Mouse (Mus musculus): Measurements from ENCODE around the gene Gnb1l.
"Not testable (repeated sequence)": the region's sequence is repeated elsewhere in the genome, so short reads cannot be mapped to it uniquely, and the experiment has no call there.

Gnb1l gene

DNA sequence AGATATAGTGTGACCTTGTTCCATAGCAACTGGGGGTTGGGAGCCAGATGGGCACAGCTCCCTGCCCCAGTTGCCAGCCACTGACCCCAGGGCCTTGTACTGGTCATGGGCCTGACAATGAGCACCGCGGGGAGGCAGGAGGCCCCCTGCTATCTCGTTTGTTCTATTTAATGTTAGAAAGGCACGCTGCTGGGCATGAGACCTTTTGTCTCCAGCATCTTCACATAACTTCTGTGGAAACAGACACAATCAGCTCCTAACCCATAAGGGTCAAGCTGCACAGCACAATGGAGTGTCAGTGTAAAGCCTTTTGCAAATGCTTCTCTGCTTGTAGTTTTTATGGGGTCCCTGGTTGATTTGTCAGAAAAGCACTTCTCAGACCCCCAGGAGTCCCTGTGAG is 14.1 kb upstream of the Gnb1l start:
- DNase-seq, result no peak

DNA sequence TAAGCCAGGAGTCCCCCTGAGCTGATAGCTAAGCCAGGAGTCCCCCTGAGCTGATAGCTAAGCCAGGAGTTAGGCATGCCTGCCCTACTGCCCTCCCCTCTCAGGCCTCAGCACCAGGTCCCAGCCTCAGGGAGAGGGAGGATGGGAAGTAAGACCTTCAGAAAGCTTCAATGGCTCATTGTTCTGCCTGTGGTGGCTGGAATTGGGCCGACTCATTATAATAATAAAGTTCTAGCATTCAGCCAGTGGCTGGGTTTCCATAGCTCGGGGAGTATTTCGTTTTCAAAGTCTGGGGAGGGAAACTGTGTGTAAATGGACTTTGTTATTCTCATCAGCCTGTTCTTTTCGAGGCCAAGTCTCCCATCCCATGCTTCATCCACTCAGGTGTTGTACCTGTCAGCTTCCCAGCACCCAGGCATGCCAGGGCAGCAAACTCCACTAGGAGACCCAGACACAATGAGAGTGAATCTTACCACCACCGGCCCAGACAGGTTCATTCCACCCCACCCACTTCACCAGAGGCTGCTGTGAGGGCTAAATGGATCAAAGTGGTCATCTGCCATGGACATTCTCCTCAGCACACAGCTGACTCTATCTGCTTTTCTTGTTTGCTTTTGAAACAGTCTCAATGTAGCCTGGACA is 13.6 kb upstream of the Gnb1l start:
- DNase-seq, result no peak

DNA sequence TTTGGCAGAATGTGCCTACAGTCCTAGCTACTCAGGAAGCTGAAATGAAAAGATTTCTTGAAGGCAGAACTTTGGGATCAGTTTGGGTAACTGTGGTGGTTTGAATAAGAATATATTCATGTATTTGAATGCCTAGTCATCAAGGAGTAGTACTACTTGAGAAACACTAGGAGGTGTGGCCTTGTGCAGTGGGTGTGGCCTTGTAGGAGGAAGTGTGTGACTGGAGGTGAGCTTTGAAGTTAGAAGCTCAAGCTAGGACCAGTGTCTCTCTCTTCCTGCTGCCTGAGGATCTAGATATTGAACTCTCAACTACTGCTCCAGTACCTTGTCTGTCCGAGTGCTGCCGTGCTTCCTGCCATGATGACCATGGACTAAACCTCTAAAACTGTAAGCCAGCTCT is 12.4 kb upstream of the Gnb1l start:
- no peak for DNase-seq

DNA sequence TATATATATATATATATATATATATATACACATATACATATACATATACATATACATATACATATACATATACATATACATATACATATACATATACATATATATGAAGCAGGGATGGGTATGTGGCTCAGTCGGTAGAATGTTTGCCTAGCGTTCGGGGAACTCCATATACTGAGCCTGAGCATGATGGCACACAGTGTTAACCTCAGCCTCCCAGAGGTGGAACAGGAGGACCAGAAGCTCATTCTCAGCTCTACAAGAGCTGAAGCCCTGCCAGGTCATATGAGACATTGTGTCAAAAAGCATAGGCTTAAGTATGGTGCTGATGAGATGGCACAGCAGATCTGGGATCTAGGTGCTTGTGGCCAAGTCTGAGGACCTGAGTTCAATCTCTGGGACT is 8.2 kb upstream of the Gnb1l start:
- DNase-seq, result no peak

- no peak for DNase-seq
Observed at GRCm38 (mm10) chr16:18490894-18491293, 7.6 kb upstream of the Gnb1l start.

DNA sequence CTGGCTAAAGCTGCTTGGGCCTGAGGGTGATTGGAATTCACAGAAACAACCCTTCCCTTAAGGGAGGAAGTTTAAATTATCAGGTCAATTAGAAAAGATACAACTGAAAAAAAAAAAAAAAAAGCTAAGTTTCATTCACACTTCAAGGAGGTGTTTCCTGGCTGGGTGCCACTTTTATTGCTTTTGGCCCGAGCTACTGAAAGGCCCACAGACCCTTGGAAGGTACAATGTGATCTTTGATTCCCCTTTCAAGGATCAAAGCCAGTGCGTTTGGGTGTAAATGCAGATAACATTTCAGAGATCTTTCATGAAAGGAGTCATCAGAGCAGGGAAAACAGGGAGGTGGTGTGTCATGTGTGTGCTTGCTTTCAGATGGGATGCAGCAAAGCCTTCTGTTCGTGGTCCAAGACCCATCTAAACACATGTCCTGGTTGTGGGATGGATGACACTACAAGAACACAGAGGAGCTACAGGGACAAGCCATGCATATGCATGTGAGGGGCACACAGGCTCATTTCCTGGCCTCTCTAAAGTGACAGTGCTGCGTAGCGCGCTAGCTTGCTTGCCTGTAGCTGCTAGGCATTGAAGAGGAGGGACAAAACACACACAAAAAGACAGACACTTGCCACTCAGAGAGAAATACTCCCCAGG is 523 bp upstream of the Gnb1l start:
- DNase-seq, result peak; percentile 34

DNA sequence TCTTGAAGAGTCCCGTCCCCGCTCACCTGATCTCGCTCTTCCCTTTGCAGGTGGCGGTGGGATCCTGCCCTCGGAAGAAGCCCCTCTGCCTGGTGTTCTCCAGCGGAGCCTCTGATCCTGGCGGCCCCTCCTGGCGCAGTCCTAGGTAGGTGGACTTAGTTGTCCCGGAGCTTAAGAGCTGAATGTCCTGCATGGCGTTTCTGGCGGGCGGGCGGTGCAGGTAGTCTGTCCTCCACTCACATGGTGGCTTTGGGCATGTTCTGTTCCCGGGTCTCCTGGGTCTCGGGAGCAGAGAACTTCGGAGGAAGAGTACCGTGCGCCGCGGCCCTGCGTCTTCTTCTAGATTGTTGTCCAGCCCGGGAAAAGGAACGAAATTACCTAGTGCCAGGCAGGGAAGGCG is 483 bp downstream of the Gnb1l start:
- DNase-seq, result no peak

DNA sequence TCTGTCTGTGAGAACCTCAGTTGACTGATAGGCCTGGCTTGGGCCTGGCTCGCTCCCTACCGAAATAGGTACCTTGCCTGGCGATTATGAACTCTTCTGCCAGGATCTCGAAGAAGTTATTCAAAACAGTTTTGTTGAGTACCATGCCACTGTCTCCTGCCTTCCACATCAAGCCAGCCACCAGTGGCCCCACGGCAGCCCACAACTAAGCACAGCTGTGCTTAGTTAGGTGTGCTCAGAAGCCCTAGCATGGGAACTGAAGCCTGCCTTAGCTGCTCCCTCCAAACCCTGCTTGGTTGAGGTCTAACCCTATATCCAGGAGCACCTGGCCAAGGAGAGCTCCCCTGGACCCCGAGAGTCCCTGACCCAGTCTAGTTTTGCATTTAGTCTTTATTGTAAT is 3.0 kb downstream of the Gnb1l start:
- no peak for DNase-seq

DNA sequence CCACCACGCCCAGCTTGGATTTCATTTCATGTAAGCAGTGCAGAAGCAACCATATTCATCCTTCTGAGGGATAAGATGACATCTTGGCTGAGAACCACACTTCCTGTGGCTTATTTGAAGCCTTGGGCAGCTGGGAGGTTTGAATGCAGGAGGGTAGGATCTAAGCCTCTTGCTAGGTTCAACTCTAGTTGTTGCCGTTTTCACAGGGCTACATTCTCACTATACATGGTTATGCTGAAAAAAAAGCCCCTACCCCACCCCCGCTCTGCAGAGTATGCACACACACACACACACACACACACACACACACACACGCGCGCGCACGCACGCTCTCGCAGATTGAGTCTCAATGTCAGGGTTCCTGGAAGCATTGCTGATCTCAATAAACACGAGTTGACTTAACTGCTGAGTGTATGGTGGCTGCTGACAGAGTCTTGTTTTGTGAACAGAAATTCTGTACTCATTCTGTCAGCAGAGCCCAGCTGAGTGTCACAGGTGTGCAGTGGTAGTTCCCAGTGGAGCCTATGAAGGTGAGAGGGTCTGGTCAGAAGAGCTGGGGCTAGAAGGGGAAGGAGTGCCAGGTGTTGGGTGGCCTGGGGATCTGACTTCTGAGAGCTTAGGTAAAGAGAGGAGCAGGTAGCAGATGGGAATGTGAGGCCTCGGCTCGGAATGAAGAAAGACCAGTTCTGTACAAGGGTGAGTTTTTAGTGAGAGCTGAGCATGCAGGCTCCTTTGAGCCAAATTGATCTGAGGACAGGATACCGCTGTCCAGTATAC is 5.2 kb downstream of the Gnb1l start:
- no peak for DNase-seq

- DNase-seq, result no peak
Observed at GRCm38 (mm10) chr16:18506524-18507199, 8.1 kb downstream of the Gnb1l start.

DNA sequence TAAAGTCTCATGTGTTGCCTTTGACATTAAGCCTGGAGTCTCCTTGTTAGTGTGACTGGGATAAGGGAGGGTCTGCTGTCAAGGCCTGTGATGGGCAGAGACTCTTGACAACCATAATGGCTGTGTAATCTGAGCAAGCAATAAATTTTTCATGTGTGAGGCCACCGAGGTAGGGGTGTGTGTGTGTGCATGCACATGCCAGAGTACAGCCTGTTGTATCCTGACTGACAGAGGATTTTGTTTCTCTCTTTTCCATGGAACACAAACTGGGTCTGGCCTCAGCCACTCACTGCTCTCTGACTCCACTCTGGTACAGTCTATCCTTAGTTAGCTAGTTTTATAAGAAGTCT is 8.7 kb downstream of the Gnb1l start:
- DNase-seq, result no peak

DNA sequence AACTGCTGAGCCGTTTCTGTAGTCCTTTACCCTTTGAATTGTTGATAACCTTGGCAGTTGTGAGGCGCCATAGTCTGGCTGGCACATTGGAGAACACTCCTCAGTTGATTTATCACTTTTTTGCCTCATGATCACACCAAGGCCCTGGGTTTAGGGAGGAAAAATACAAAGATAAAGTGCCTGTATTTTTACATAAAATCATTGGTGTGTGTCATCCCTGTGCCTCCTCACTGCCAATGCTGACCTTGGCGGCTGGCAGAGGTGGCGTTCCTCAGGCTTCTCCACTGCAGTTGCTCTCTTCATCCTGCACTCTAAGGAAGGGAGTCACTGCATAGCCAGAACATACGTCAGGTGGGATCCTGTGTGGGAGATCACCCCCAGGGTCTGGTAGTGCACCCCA is 13.2 kb downstream of the Gnb1l start:
- DNase-seq, result no peak

DNA sequence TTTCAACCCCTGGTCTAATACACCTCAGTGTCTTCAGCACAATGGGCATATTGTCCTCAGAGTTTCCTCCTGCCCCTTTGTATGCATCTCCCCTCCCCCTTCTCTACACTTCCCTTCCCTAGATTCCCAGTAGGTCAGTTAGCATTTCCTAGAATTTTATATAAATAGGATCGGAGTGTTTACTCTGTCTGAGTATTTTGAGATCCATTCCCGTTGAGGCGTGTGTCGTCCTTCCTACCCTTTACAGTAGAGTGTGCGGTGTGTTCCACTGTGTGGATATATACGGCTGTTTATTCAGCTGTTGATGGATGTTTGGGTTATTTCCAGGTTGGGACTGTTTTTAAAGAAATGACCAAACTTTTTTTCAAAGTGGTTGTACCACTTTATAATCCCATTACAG is 15.0 kb downstream of the Gnb1l start:
- DNase-seq, result no peak

DNA sequence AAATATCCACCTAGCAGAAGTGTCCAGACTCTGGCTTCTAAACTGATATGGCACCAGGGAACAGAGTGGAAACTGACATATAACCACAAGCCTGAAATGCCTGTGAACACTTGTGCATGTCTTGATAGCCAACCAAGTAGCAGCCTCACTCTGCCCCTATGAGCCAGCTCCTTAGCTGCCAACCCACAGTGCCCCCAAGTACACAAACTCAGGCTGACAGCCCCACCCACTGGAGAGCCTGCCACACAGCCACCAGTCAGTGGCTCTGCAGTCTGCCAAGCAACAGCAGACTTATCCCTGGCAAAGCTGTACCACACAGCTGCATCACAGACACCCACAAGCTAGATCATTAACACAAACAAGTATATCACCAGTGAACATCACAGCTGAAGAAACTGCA is 19.6 kb downstream of the Gnb1l start:
- DNase-seq, result peak; percentile 40

DNA sequence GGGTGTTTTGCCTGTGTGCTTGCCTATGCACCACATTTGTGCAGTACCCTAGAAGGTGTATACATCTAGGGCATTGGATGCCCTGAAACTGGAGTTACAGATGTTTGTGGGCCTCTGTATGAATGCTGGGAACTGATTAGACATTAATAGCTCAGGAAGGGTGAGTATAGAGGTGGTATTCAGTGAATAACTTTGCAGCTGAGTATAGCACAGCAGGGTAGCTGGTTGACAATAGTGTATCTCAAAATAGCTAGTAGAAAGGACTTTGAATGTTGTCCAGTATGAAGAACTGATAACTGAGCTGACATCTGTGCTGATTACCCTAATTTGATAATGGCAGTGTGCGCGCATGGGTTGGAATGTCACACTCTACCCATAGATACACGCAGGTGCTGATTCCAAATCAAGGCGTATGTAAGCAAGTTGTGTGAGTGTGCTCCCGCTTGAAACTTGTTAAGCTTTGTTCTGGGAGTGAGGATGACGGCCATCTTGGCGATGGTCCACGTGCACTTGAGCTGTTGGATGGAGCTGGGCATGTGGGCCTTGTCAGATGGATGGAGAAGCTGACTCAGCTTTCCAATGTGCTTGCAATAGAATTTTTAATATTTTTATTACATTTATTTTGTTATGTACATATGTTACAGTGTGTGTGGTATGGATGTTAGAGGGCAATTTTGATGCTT is 25.2 kb downstream of the Gnb1l start:
- no peak for DNase-seq

DNA sequence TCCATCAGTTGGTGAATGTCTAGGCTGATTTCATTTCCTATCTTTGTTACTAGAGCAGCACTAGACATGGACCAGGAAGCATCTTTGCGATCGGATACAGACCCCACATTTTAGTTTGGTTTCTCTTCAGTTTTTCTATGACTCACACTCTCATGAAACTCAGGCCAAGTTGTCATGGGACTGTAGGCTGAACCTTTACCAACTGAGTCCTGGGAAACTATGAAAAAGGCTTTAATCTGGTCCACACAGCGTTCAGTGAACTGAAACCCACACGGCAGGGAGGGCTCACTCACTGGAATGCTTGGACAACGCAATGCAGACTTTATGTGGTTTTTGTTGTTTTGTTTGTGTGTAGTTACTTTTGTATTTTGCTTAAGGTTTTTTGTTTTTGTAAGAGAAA is 30.1 kb downstream of the Gnb1l start:
- no peak for DNase-seq

DNA sequence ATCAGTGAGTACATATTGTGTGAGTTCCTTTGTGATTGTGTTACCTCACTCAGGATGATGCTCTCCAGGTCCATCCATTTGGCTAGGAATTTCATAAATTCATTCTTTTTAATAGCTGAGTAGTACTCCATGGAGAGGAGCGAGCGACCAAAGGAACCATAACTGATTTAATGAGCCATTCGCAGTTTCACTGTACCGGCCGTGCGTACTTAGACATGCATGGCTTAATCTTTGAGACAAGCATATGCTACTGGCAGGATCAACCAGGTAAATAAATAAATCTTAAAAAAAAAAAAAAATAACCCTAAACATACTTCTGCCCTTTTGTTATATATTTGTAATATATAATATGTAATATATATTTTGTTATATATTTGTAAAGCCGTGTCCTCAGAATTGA is 34.5 kb downstream of the Gnb1l start:
- DNase-seq, result not testable (repeated sequence)

DNA sequence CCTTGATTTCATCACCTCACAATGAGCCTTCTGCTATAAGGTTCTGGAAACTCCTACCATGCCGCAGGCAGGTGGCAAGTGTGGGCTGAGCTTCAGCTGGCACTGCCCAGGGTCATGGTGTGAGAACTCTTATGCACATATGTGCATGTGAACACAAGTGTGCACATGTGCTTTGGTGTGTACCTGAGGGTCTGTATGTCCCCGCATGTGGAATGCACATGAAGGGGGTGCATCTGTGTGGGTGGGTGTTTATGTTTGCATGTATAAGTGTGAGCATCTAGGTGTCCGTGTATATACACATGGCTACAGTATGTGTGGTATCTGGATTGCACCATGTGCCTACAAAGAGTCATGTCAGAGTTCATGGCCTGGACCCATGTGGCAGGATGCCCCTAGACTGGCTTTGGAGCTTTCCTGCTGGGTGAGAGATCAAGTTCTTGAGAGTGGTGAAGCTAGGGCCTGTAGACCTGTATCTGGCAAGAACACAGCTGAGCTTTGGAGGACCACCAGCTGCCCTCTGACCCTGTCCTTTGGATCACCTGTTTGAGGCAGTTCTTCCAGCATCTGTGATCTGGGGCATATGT is 39.0 kb downstream of the Gnb1l start:
- no peak for DNase-seq

- no peak for DNase-seq
Observed at GRCm38 (mm10) chr16:18539281-18539680, 40.8 kb downstream of the Gnb1l start.

- peak; percentile 60 for DNase-seq
Observed at GRCm38 (mm10) chr16:18543151-18543829, 44.8 kb downstream of the Gnb1l start.

GRCm38 (mm10) chr16:18547891-18548290 is 49.4 kb downstream of the Gnb1l start:
- no peak for DNase-seq

DNA sequence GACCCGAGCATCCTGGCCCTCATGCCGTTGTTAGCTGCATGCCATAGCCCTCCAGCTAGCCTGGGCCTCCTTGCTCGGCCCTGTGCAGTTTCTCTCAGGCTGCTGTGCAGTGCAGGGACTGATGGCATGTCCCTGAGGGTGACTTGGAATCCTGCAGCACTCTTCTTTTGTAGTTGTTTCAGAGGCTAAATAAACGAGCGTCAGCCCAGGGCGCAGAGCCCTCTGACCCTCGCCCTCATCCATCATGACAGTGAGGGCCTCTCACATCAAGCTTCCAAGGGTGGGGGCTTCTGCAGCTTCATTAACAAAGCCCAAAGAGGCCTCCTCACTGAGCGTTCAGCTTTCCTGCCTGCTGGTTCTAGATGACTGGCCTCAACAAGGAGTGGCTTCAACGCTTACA is 53.1 kb downstream of the Gnb1l start:
- no peak for DNase-seq

Data from lung, postnatal 10 days (tissue).